Mouse (Mus musculus) hindbrain, embryonic 12.5 days (tissue): ENCODE measurements around the gene Hrh1. TPM values are rescaled to one million over a fixed set of nuclear protein-coding genes. Genes with fewer than 3 reads are reported as not detected.
A peak's percentile ranks its signal among the peaks of the same experiment; 100 is the strongest.

Experiments
- ATAC-seq: fragments of 200-750 bp; cut with Nextera tagmentation; 2 replicates; pipeline ENCODE4 v1.8.0; 2017; ENCODE audit warnings: moderate TSS enrichment; ENCODE audit not compliant: low FRiP score
- H3K27ac ChIP-seq: fragments of 300-500 bp; sonication (generic); 2 replicates; pipeline ENCODE4 v1.5.1; 2016; ENCODE audit warnings: mild to moderate bottlenecking
- H3K27me3 ChIP-seq: fragments of 300-500 bp; sonication (generic); 2 replicates; pipeline ENCODE4 v1.6.1; 2016; ENCODE audit warnings: mild to moderate bottlenecking
- H3K36me3 ChIP-seq: fragments of 300-500 bp; sonication (generic); 2 replicates; pipeline ENCODE4 v1.6.1; 2016; ENCODE audit warnings: mild to moderate bottlenecking
- H3K4me1 ChIP-seq: fragments of 300-500 bp; sonication (generic); 2 replicates; pipeline ENCODE4 v1.6.1; 2016
- H3K4me2 ChIP-seq: fragments of 300-500 bp; sonication (generic); replicated peaks from 2 replicates; pipeline ENCODE4 v1.6.1; 2016; ENCODE audit warnings: mild to moderate bottlenecking
- H3K4me3 ChIP-seq: fragments of 300-500 bp; sonication (generic); 2 replicates; pipeline ENCODE4 v1.5.1; 2016; ENCODE audit warnings: mild to moderate bottlenecking
- H3K9ac ChIP-seq: fragments of 300-500 bp; sonication (generic); 2 replicates; pipeline ENCODE4 v1.6.1; 2016; ENCODE audit warnings: mild to moderate bottlenecking, moderate library complexity
- H3K9me3 ChIP-seq: fragments of 300-500 bp; sonication (generic); replicated peaks from 2 replicates; pipeline ENCODE4 v1.6.1; 2016; ENCODE audit warnings: mild to moderate bottlenecking
- WGBS: fragments of 180-500 bp; shearing (Covaris S2); methylation state at CpG from one replicate; pipeline ENCODE4 v1.1.7; 2016; 5-methylcytosine and 5-hydroxymethylcytosine counted together
- polyA plus RNA-seq: library from polyadenylated mRNA; unstranded; fragments of >200 nt; fragmentation: Nextera tagmentation; extraction: Ambion mirVana; gene quantifications from 2 replicates; pipeline ENCODE4 v1.2.1, GENCODE M21; 2016

Hrh1 gene
- polyA plus RNA-seq, 1 experiment from 2014 or later = 0.50 TPM

GRCm38 (mm10) chr6:114390129-114390528 is 7.6 kb upstream of the Hrh1 start:
- peaks cover 6% of the 10 kb centered on the region for H3K27me3 ChIP-seq
- no peaks in the 10 kb centered on the region for H3K36me3 ChIP-seq
- H3K4me2 ChIP-seq = no peak overlapping the region
- H3K9ac ChIP-seq = no peak overlapping the region
- H3K9me3 ChIP-seq = no peaks in the 10 kb centered on the region
- ATAC-seq = no peak
- WGBS = 76% methylated on average over 2 of the region's 2 CpGs
- no peak overlapping the region for H3K4me3 ChIP-seq
- no peak overlapping the region for H3K27ac ChIP-seq
- no peaks in the 10 kb centered on the region for H3K4me1 ChIP-seq

- H3K9ac ChIP-seq = no peak overlapping the region
- peaks cover 53% of the 10 kb centered on the region for H3K27me3 ChIP-seq
- 76% methylated on average over 4 of the region's 4 CpGs for WGBS
- no peak overlapping the region for H3K4me3 ChIP-seq
- no peaks in the 10 kb centered on the region for H3K36me3 ChIP-seq
- H3K4me2 ChIP-seq = no peak overlapping the region
- H3K9me3 ChIP-seq = no peaks in the 10 kb centered on the region
- ATAC-seq = no peak
- H3K27ac ChIP-seq = no peak overlapping the region
- H3K4me1 ChIP-seq = peaks cover 23% of the 10 kb centered on the region
Measured at GRCm38 (mm10) chr6:114394982-114395381, 2.8 kb upstream of the Hrh1 start.

- 60% methylated on average over 4 of the region's 4 CpGs for WGBS
- no peak overlapping the region for H3K4me3 ChIP-seq
- H3K27ac ChIP-seq = no peak overlapping the region
- peaks cover 23% of the 10 kb centered on the region for H3K4me1 ChIP-seq
- H3K9me3 ChIP-seq = no peaks in the 10 kb centered on the region
- H3K4me2 ChIP-seq = no peak overlapping the region
- H3K9ac ChIP-seq = no peak overlapping the region
- H3K36me3 ChIP-seq = no peaks in the 10 kb centered on the region
- H3K27me3 ChIP-seq = peaks cover 67% of the 10 kb centered on the region
- no peak for ATAC-seq
Measured at GRCm38 (mm10) chr6:114396605-114397004, 1.1 kb upstream of the Hrh1 start.

GRCm38 (mm10) chr6:114397280-114397679 is 456 bp upstream of the Hrh1 start:
- Histone ChIP-seq H3K4me1 (peaks cover 23% of the 10 kb centered on the region), H3K9me3 (no peaks in the 10 kb centered on the region), H3K9ac (no peak overlapping the region), H3K4me3 (peak overlapping the region; percentile 50), H3K36me3 (no peaks in the 10 kb centered on the region), H3K27ac (no peak overlapping the region), H3K27me3 (peaks cover 67% of the 10 kb centered on the region), H3K4me2 (peak overlapping the region; percentile 92)
- 5% methylated on average over 11 of the region's 11 CpGs for WGBS
- no peak for ATAC-seq

GRCm38 (mm10) chr6:114398626-114399025 is 890 bp downstream of the Hrh1 start:
- Histone ChIP-seq H3K27me3 (peaks cover 71% of the 10 kb centered on the region), H3K9ac (no peak overlapping the region), H3K4me1 (peaks cover 23% of the 10 kb centered on the region), H3K4me2 (peak overlapping the region; percentile 92), H3K9me3 (no peaks in the 10 kb centered on the region), H3K36me3 (no peaks in the 10 kb centered on the region), H3K4me3 (peak overlapping the region; percentile 50; the same call in 1 of the 2 replicates), H3K27ac (no peak overlapping the region)
- ATAC-seq = 0 out of 2 replicates have a peak, but pooled peaks have one; percentile 9
- WGBS = 6% methylated on average over 9 of the region's 9 CpGs

GRCm38 (mm10) chr6:114400387-114400786 is 2.7 kb downstream of the Hrh1 start:
- no peaks in the 10 kb centered on the region for H3K36me3 ChIP-seq
- no peak overlapping the region for H3K4me2 ChIP-seq
- no peak overlapping the region for H3K9ac ChIP-seq
- H3K9me3 ChIP-seq = no peaks in the 10 kb centered on the region
- H3K27ac ChIP-seq = no peak overlapping the region
- no peak overlapping the region for H3K4me3 ChIP-seq
- H3K27me3 ChIP-seq = peaks cover 64% of the 10 kb centered on the region
- ATAC-seq = no peak
- H3K4me1 ChIP-seq = peaks cover 23% of the 10 kb centered on the region
- WGBS = 82% methylated on average over 10 of the region's 10 CpGs

- ATAC-seq = no peak
- Histone ChIP-seq H3K9me3 (no peaks in the 10 kb centered on the region), H3K27me3 (peaks cover 59% of the 10 kb centered on the region), H3K4me1 (peaks cover 23% of the 10 kb centered on the region), H3K27ac (no peak overlapping the region), H3K4me2 (no peak overlapping the region), H3K4me3 (no peak overlapping the region), H3K36me3 (no peaks in the 10 kb centered on the region), H3K9ac (no peak overlapping the region)
- 71% methylated on average over 8 of the region's 8 CpGs for WGBS
Measured at GRCm38 (mm10) chr6:114400841-114401240, 3.1 kb downstream of the Hrh1 start.

GRCm38 (mm10) chr6:114402161-114402560 is 4.4 kb downstream of the Hrh1 start:
- no peak for ATAC-seq
- WGBS = 79% methylated on average over 2 of the region's 2 CpGs
- no peak overlapping the region for H3K9ac ChIP-seq
- peaks cover 20% of the 10 kb centered on the region for H3K4me1 ChIP-seq
- H3K4me3 ChIP-seq = no peak overlapping the region
- no peak overlapping the region for H3K4me2 ChIP-seq
- no peaks in the 10 kb centered on the region for H3K36me3 ChIP-seq
- peaks cover 46% of the 10 kb centered on the region for H3K27me3 ChIP-seq
- no peaks in the 10 kb centered on the region for H3K9me3 ChIP-seq
- H3K27ac ChIP-seq = no peak overlapping the region

- ATAC-seq = no peak
- 33% methylated on average over 8 of the region's 8 CpGs for WGBS
Measured at GRCm38 (mm10) chr6:114403632-114404031, 5.9 kb downstream of the Hrh1 start.

GRCm38 (mm10) chr6:114404128-114404527 is 6.4 kb downstream of the Hrh1 start:
- Histone ChIP-seq H3K4me3 (no peak overlapping the region), H3K4me2 (no peak overlapping the region), H3K36me3 (no peaks in the 10 kb centered on the region), H3K27me3 (peaks cover 33% of the 10 kb centered on the region), H3K27ac (no peak overlapping the region), H3K9ac (no peak overlapping the region), H3K9me3 (no peaks in the 10 kb centered on the region), H3K4me1 (peaks cover 7% of the 10 kb centered on the region; the same call in 1 of the 2 replicates)
- ATAC-seq = no peak
- WGBS = 47% methylated on average over 5 of the region's 5 CpGs

More at GRCm38 (mm10) chr6:114403632-114404031, 5.9 kb downstream of the Hrh1 start:
- H3K9me3 ChIP-seq = no peaks in the 10 kb centered on the region
- no peak overlapping the region for H3K9ac ChIP-seq
- H3K4me2 ChIP-seq = no peak overlapping the region
- no peak overlapping the region for H3K27ac ChIP-seq
- H3K27me3 ChIP-seq = peaks cover 38% of the 10 kb centered on the region
- H3K36me3 ChIP-seq = no peaks in the 10 kb centered on the region
- peaks cover 12% of the 10 kb centered on the region for H3K4me1 ChIP-seq
- H3K4me3 ChIP-seq = no peak overlapping the region

GRCm38 (mm10) chr6:114404774-114405468 is 7.2 kb downstream of the Hrh1 start:
- ATAC-seq = no peak
- Histone ChIP-seq H3K36me3 (no peaks in the 10 kb centered on the region), H3K4me3 (no peak overlapping the region), H3K4me2 (no peak overlapping the region), H3K9ac (no peak overlapping the region), H3K27ac (no peak overlapping the region), H3K9me3 (no peaks in the 10 kb centered on the region), H3K4me1 (peaks cover 5% of the 10 kb centered on the region; the same call in 1 of the 2 replicates), H3K27me3 (peaks cover 25% of the 10 kb centered on the region)
- 78% methylated on average over 7 of the region's 7 CpGs for WGBS

GRCm38 (mm10) chr6:114406634-114407033 is 8.9 kb downstream of the Hrh1 start:
- H3K36me3 ChIP-seq = no peaks in the 10 kb centered on the region
- 35% methylated on average over 1 of the region's 1 CpGs for WGBS
- H3K4me2 ChIP-seq = no peak overlapping the region
- H3K9ac ChIP-seq = no peak overlapping the region
- no peaks in the 10 kb centered on the region for H3K9me3 ChIP-seq
- no peak overlapping the region for H3K27ac ChIP-seq
- no peak overlapping the region for H3K4me3 ChIP-seq
- H3K27me3 ChIP-seq = peaks cover 14% of the 10 kb centered on the region
- ATAC-seq = no peak
- peaks cover 5% of the 10 kb centered on the region; the same call in 1 of the 2 replicates for H3K4me1 ChIP-seq

- no peak for ATAC-seq
Measured at GRCm38 (mm10) chr6:114407049-114407448, 9.3 kb downstream of the Hrh1 start.

More at GRCm38 (mm10) chr6:114407049-114407448, 9.3 kb downstream of the Hrh1 start:
- Histone ChIP-seq H3K4me1 (peaks cover 5% of the 10 kb centered on the region; the same call in 1 of the 2 replicates), H3K4me2 (no peak overlapping the region), H3K27me3 (peaks cover 14% of the 10 kb centered on the region), H3K9ac (no peak overlapping the region), H3K4me3 (no peak overlapping the region), H3K27ac (no peak overlapping the region), H3K9me3 (no peaks in the 10 kb centered on the region), H3K36me3 (no peaks in the 10 kb centered on the region)
- WGBS = 86% methylated on average over 7 of the region's 7 CpGs
